4 mouse cellular contexts compared by ENCODE assay signal in genomic region chr13:14021417-14021816, GRCm38 (mm10). TPM values are rescaled to one million over a fixed set of nuclear protein-coding genes. Genes with fewer than 3 reads are reported as not detected.
DNase-seq lines count a peak whose midpoint lies in the region; ATAC-seq and TF ChIP-seq lines count a peak whose summit lies in the region.
"Not testable (repeated sequence)": the region's sequence is repeated elsewhere in the genome, so short reads cannot be mapped to it uniquely, and the experiment has no call there.

No protein-coding gene starts in this region.

- not testable (repeated sequence) for H3K27me3 ChIP-seq in liver, embryonic 11.5 days (replicated peaks; ENCODE audit: control insufficient read depth, insufficient read depth, low read length); liver, embryonic 13.5 days; liver, embryonic 15.5 days; liver, postnatal 0 days (ENCODE audit: insufficient read depth, low read length)

- peaks cover 15% of the 10 kb centered on the region; the same call in 1 of the 2 replicates for H3K4me1 ChIP-seq in liver, embryonic 11.5 days (replicated peaks; ENCODE audit: control insufficient read depth, insufficient read depth, low read length)
- H3K4me1 ChIP-seq in liver, embryonic 13.5 days (replicated peaks) = peaks cover 31% of the 10 kb centered on the region
- H3K4me1 ChIP-seq in liver, embryonic 15.5 days (replicated peaks) = peaks cover 32% of the 10 kb centered on the region
- H3K4me1 ChIP-seq in liver, postnatal 0 days (ENCODE audit: insufficient read depth) = not testable (repeated sequence)

- not testable (repeated sequence) for H3K27ac ChIP-seq in liver, embryonic 11.5 days (ENCODE audit: low read depth, low read length)
- peak overlapping the region; percentile 88; the same call in 1 of the 2 replicates for H3K27ac ChIP-seq in liver, embryonic 13.5 days
- H3K27ac ChIP-seq in liver, embryonic 15.5 days (replicated peaks) = peak overlapping the region; percentile 88
- H3K27ac ChIP-seq in liver, postnatal 0 days (ENCODE audit: low read depth) = peak overlapping the region; percentile 48; the same call in 1 of the 2 replicates

- TF ChIP-seq EP300 in liver, postnatal 0 days (IDR thresholded peaks at IDR 0.05; ENCODE audit: low read depth) = peak; percentile 63

- peak; percentile 56; the same call in 1 of the 2 replicates for ATAC-seq in liver, embryonic 11.5 days (replicated peaks; ENCODE audit: low FRiP score)
- ATAC-seq in liver, embryonic 13.5 days (ENCODE audit: low read depth) = peak; percentile 73
- peak; percentile 79 for ATAC-seq in liver, embryonic 15.5 days (ENCODE audit: insufficient read depth)
- peak; percentile 61 for ATAC-seq in liver, postnatal 0 days

- not testable (repeated sequence) for DNase-seq in liver, embryonic 11.5 days (ENCODE audit: low spot score); liver, embryonic 13.5 days; liver, postnatal 0 days

- WGBS in liver, embryonic 11.5 days = 10% methylated on average over 6 of the region's 12 CpGs
- WGBS in liver, embryonic 13.5 days (ENCODE audit: insufficient replicate concordance) = 17% methylated on average over 11 of the region's 12 CpGs
- 18% methylated on average over 12 of the region's 12 CpGs for WGBS in liver, embryonic 15.5 days (ENCODE audit: insufficient replicate concordance)
- 44% methylated on average over 8 of the region's 12 CpGs for WGBS in liver, postnatal 0 days (ENCODE audit: insufficient replicate concordance)

- H3K9ac ChIP-seq in liver, embryonic 11.5 days (ENCODE audit: low read depth, low read length); liver, embryonic 13.5 days; liver, embryonic 15.5 days; liver, postnatal 0 days (replicated peaks): not testable (repeated sequence)

- H3K4me2 ChIP-seq in liver, embryonic 11.5 days; liver, postnatal 0 days (ENCODE audit: low read depth, low read length): not testable (repeated sequence)
- H3K4me2 ChIP-seq in liver, embryonic 13.5 days = peak overlapping the region; percentile 48
- peak overlapping the region; percentile 56 for H3K4me2 ChIP-seq in liver, embryonic 15.5 days

- not testable (repeated sequence) for H3K4me3 ChIP-seq in liver, embryonic 11.5 days (ENCODE audit: low read depth, low read length); liver, postnatal 0 days (ENCODE audit: low read depth, low read length)
- 0 out of 2 replicates have a peak overlapping the region, but pooled peaks have one; percentile 10 for H3K4me3 ChIP-seq in liver, embryonic 13.5 days (replicated peaks)
- peak overlapping the region; percentile 32 for H3K4me3 ChIP-seq in liver, embryonic 15.5 days (replicated peaks)

- H3K36me3 ChIP-seq in liver, embryonic 11.5 days (ENCODE audit: control insufficient read depth, insufficient read depth, low read length) = not testable (repeated sequence)
- H3K36me3 ChIP-seq in liver, embryonic 13.5 days = peaks cover 29% of the 10 kb centered on the region
- H3K36me3 ChIP-seq in liver, embryonic 15.5 days (replicated peaks) = peaks cover 40% of the 10 kb centered on the region
- H3K36me3 ChIP-seq in liver, postnatal 0 days (replicated peaks; ENCODE audit: insufficient read depth, low read length) = peaks cover 14% of the 10 kb centered on the region

- TF ChIP-seq CTCF in liver, postnatal 0 days (IDR thresholded peaks at IDR 0.05; ENCODE audit: low read depth) = not testable (repeated sequence)

- not testable (repeated sequence) for H3K9me3 ChIP-seq in liver, embryonic 11.5 days (ENCODE audit: control insufficient read depth, low read length); liver, embryonic 13.5 days (replicated peaks); liver, embryonic 15.5 days (replicated peaks); liver, postnatal 0 days (ENCODE audit: low read length)

RNA-seq across cellular contexts. Expression of gene Tbce, which starts 18.0 kb away (rescaled TPM):
- 49.3 and 50.9 TPM in 2 replicates for polyA plus RNA-seq in liver, embryonic 11.5 days (2014; fragmentation: Nextera tagmentation; extraction: Ambion mirVana)
- polyA plus RNA-seq in liver, embryonic 13.5 days (2015; fragmentation: Nextera tagmentation; extraction: Ambion mirVana) = 31.5 and 37.6 TPM in 2 replicates
- 27.0 and 30.6 TPM in 2 replicates for polyA plus RNA-seq in liver, embryonic 15.5 days (2015; fragmentation: Nextera tagmentation; extraction: Ambion mirVana)
- polyA plus RNA-seq in liver, postnatal 0 days (2015; fragmentation: Nextera tagmentation; extraction: Ambion mirVana) = 17.1 and 22.1 TPM in 2 replicates

RNA-seq across cellular contexts. Expression of gene Arid4b, which starts 41.6 kb away (rescaled TPM):
- 42.2 and 45.2 TPM in 2 replicates for polyA plus RNA-seq in liver, embryonic 11.5 days (2014; fragmentation: Nextera tagmentation; extraction: Ambion mirVana)
- 17.8 and 20.0 TPM in 2 replicates for polyA plus RNA-seq in liver, embryonic 13.5 days (2015; fragmentation: Nextera tagmentation; extraction: Ambion mirVana)
- polyA plus RNA-seq in liver, embryonic 15.5 days (2015; fragmentation: Nextera tagmentation; extraction: Ambion mirVana) = 16.8 and 19.3 TPM in 2 replicates
- 17.1 and 19.6 TPM in 2 replicates for polyA plus RNA-seq in liver, postnatal 0 days (2015; fragmentation: Nextera tagmentation; extraction: Ambion mirVana)

RNA-seq across cellular contexts. Expression of gene Ggps1, which starts 41.9 kb away (rescaled TPM):
- polyA plus RNA-seq in liver, embryonic 11.5 days (2014; fragmentation: Nextera tagmentation; extraction: Ambion mirVana) = 27.4 and 29.8 TPM in 2 replicates
- polyA plus RNA-seq in liver, embryonic 13.5 days (2015; fragmentation: Nextera tagmentation; extraction: Ambion mirVana) = 13.4 and 18.2 TPM in 2 replicates
- polyA plus RNA-seq in liver, embryonic 15.5 days (2015; fragmentation: Nextera tagmentation; extraction: Ambion mirVana) = 9.7 and 11.3 TPM in 2 replicates
- 9.0 and 10.2 TPM in 2 replicates for polyA plus RNA-seq in liver, postnatal 0 days (2015; fragmentation: Nextera tagmentation; extraction: Ambion mirVana)
